Mouse (Mus musculus) hindbrain, embryonic 15.5 days (tissue): ENCODE measurements around the gene Musk. TPM values are rescaled to one million over a fixed set of nuclear protein-coding genes. Genes with fewer than 3 reads are reported as not detected.
"Not testable (repeated sequence)": the region's sequence is repeated elsewhere in the genome, so short reads cannot be mapped to it uniquely, and the experiment has no call there.

ENCODE experiments used
- ATAC-seq: fragments of 200-750 bp; cut with Nextera tagmentation; 2 replicates; pipeline ENCODE4 v1.8.0; 2017; ENCODE audit warnings: low read depth, moderate number of reproducible peaks, moderate TSS enrichment; ENCODE audit not compliant: low FRiP score
- H3K27ac ChIP-seq: fragments of 300-500 bp; sonication (generic); replicated peaks from 2 replicates; pipeline ENCODE4 v1.5.1; 2015; ENCODE audit warnings: mild to moderate bottlenecking, inconsistent platforms
- H3K27me3 ChIP-seq: fragments of 300-500 bp; sonication (generic); 2 replicates; pipeline ENCODE4 v1.6.1; 2015; ENCODE audit warnings: control low read depth, inconsistent platforms
- H3K36me3 ChIP-seq: fragments of 300-500 bp; sonication (generic); 2 replicates; pipeline ENCODE4 v1.6.1; 2015; ENCODE audit warnings: control low read depth, inconsistent platforms
- H3K4me1 ChIP-seq: fragments of 300-500 bp; sonication (generic); replicated peaks from 2 replicates; pipeline ENCODE4 v1.6.1; 2015; ENCODE audit warnings: control low read depth, inconsistent platforms
- H3K4me2 ChIP-seq: fragments of 300-500 bp; sonication (generic); 2 replicates; pipeline ENCODE4 v1.6.1; 2015; ENCODE audit warnings: moderate library complexity, mild to moderate bottlenecking, inconsistent platforms
- H3K4me3 ChIP-seq: fragments of 300-500 bp; sonication (generic); 2 replicates; pipeline ENCODE4 v1.5.1; 2015; ENCODE audit warnings: mild to moderate bottlenecking, inconsistent platforms
- H3K9ac ChIP-seq: fragments of 300-500 bp; sonication (generic); 2 replicates; pipeline ENCODE4 v1.6.1; 2015; ENCODE audit warnings: inconsistent platforms
- H3K9me3 ChIP-seq: fragments of 300-500 bp; sonication (generic); 2 replicates; pipeline ENCODE4 v1.6.1; 2016; ENCODE audit warnings: control low read depth, inconsistent platforms
- WGBS: fragments of 180-500 bp; shearing (Covaris S2); methylation state at CpG from one replicate; pipeline ENCODE4 v1.1.7; 2015; 5-methylcytosine and 5-hydroxymethylcytosine counted together
- polyA plus RNA-seq: library from polyadenylated mRNA; unstranded; fragments of >200 nt; fragmentation: Nextera tagmentation; extraction: Ambion mirVana; gene quantifications from 2 replicates; pipeline ENCODE4 v1.2.1, GENCODE M21; 2015

Gene Musk
- polyA plus RNA-seq: 0.05 and 0.12 TPM in 2 replicates

DNA sequence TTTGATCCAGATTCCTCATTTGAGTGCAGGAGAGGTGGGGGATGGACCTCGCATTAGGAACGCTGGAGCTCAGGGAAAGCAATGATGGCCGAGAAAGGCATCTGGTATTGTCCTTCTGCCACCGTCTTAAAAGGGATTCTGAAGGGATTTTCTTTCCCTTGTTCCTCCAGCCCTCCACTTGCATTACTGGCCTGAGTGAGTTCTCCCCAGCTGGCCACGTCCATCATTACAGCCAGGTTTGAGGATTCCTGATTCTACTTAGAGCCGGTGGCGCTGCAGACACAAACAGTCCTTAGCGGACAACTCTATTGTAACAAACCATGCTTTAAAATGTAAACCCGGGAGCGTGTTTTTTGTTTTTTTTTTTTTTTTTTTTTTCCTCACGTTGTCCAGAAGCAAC, at the start of gene Musk:
Gene Musk, plus strand, starts transcription at position 274 of the 400 bp plus-strand sequence.
- no peaks in the 10 kb centered on the region for H3K27me3 ChIP-seq
- H3K4me1 ChIP-seq: no peaks in the 10 kb centered on the region
- H3K4me3 ChIP-seq: no peak within 1 kb of the TSS
- H3K9me3 ChIP-seq: no peaks in the 10 kb centered on the region
- H3K9ac ChIP-seq: no peak within 1 kb of the TSS
- no peaks in the 10 kb centered on the region for H3K36me3 ChIP-seq
- 77% methylated on average over 11 of the region's 11 CpGs for WGBS
- ATAC-seq: no peak
- H3K4me2 ChIP-seq: no peak within 1 kb of the TSS
- H3K27ac ChIP-seq: no peak within 1 kb of the TSS

- Histone ChIP-seq H3K27me3 (no peaks in the 10 kb centered on the region), H3K4me2 (no peak overlapping the region), H3K9ac (no peak overlapping the region), H3K4me3 (no peak overlapping the region), H3K4me1 (no peaks in the 10 kb centered on the region), H3K36me3 (no peaks in the 10 kb centered on the region), H3K27ac (no peak overlapping the region), H3K9me3 (no peaks in the 10 kb centered on the region)
- no peak for ATAC-seq
- WGBS: 83% methylated on average over 7 of the region's 7 CpGs
These were observed 45.3 kb upstream of the Musk start for GRCm38 (mm10) chr4:58240416-58240815.

DNA sequence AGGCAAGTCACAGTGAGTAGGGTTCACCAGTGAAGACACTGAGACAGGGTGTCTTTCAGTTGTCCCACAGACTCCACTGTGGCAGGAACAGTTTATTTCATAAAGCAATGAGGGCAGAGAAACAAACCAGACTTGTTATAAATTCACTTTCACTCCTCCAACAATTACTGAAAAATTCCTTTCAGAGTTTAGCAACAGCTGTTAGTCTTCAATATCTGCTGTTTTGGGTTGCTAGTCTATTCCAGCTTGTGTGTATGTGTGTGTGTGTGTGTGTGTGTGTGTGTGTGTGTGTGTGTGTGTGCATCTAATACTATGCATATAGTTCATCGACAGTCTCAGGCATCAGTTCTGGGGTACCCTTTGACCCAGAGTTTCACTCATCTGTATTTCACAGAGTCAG, 40.2 kb upstream of the Musk start:
- H3K4me2 ChIP-seq: no peak overlapping the region
- H3K4me1 ChIP-seq: no peaks in the 10 kb centered on the region
- H3K4me3 ChIP-seq: no peak overlapping the region
- H3K9me3 ChIP-seq: no peaks in the 10 kb centered on the region
- no peaks in the 10 kb centered on the region for H3K36me3 ChIP-seq
- no peak for ATAC-seq
- H3K9ac ChIP-seq: no peak overlapping the region
- H3K27ac ChIP-seq: no peak overlapping the region
- no peaks in the 10 kb centered on the region for H3K27me3 ChIP-seq
- 90% methylated on average over 1 of the region's 1 CpGs for WGBS

GRCm38 (mm10) chr4:58252381-58252780, 33.4 kb upstream of the Musk start:
- Histone ChIP-seq H3K27me3 (no peaks in the 10 kb centered on the region), H3K36me3 (no peaks in the 10 kb centered on the region), H3K9me3 (no peaks in the 10 kb centered on the region), H3K4me3 (no peak overlapping the region), H3K27ac (no peak overlapping the region), H3K4me1 (no peaks in the 10 kb centered on the region), H3K4me2 (no peak overlapping the region), H3K9ac (no peak overlapping the region)
- WGBS: 91% methylated on average over 3 of the region's 3 CpGs
- ATAC-seq: no peak

GRCm38 (mm10) chr4:58253410-58253809, 32.4 kb upstream of the Musk start:
- 0 out of 2 replicates have a peak, but pooled peaks have one; percentile 45 for ATAC-seq

DNA sequence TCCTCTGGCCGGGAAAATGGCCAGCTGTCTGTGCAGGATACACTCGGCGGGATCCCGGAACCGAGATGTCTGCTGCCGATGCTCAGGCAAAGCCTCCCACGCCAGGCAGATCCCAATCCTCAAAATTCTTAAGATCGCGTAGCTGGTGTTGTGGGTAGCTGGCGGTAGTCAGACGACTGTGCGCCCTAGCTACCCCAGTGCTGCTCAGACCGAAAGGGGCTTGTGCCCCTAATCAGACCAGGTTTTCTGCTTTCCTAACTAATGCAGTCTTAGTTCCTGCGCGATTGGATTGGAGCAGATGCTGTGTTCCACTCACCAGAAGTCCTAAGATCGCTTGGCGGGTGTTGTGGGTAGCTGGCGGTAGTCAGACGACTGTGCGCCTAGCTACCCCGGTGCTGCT, 25.0 kb upstream of the Musk start:
- not testable (repeated sequence) for H3K4me1 ChIP-seq, H3K36me3 ChIP-seq, H3K27ac ChIP-seq, H3K9ac ChIP-seq, H3K9me3 ChIP-seq, ATAC-seq, H3K4me3 ChIP-seq, H3K27me3 ChIP-seq, H3K4me2 ChIP-seq
- 95% methylated on average over 21 of the region's 21 CpGs for WGBS

More at GRCm38 (mm10) chr4:58253410-58253809, 32.4 kb upstream of the Musk start:
- WGBS: 42% methylated on average over 5 of the region's 5 CpGs
- Histone ChIP-seq H3K36me3 (no peaks in the 10 kb centered on the region), H3K4me1 (no peaks in the 10 kb centered on the region), H3K4me2 (no peak overlapping the region), H3K4me3 (no peak overlapping the region), H3K27ac (no peak overlapping the region), H3K9ac (no peak overlapping the region), H3K9me3 (no peaks in the 10 kb centered on the region), H3K27me3 (no peaks in the 10 kb centered on the region)

DNA sequence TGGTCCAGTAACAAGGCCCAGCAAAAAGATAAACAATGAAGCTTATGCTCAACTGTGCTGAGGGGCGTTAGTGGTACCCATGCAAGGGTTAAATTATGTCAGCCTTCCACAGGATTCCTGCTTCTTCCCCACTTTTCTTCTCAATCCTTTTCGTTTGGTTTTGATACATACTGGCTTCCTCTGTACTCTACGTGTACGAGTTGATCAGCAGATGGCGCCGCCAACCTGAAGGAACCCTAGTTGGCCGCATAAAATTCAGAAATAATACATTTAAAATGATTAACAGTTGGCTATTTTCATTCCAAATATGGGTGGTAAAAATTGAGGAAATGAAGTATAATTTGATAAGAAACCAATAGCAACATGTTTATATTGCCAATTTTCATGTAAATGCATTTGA, 19.5 kb upstream of the Musk start:
- no peaks in the 10 kb centered on the region for H3K27me3 ChIP-seq
- no peaks in the 10 kb centered on the region for H3K4me1 ChIP-seq
- no peak overlapping the region for H3K27ac ChIP-seq
- no peak overlapping the region for H3K4me2 ChIP-seq
- H3K36me3 ChIP-seq: no peaks in the 10 kb centered on the region
- H3K4me3 ChIP-seq: no peak overlapping the region
- H3K9me3 ChIP-seq: no peaks in the 10 kb centered on the region
- H3K9ac ChIP-seq: no peak overlapping the region
- 62% methylated on average over 7 of the region's 7 CpGs for WGBS
- ATAC-seq: peak; percentile 77; the same call in 1 of the 2 replicates

GRCm38 (mm10) chr4:58268897-58269542, 16.7 kb upstream of the Musk start:
- 78% methylated on average over 4 of the region's 4 CpGs for WGBS
- no peak overlapping the region for H3K4me2 ChIP-seq
- no peak for ATAC-seq
- no peak overlapping the region for H3K9ac ChIP-seq
- no peak overlapping the region for H3K27ac ChIP-seq
- H3K4me3 ChIP-seq: no peak overlapping the region
- H3K27me3 ChIP-seq: no peaks in the 10 kb centered on the region
- no peaks in the 10 kb centered on the region for H3K36me3 ChIP-seq
- H3K4me1 ChIP-seq: no peaks in the 10 kb centered on the region
- no peaks in the 10 kb centered on the region for H3K9me3 ChIP-seq

- Histone ChIP-seq H3K4me1 (no peaks in the 10 kb centered on the region), H3K9me3 (no peaks in the 10 kb centered on the region), H3K27me3 (no peaks in the 10 kb centered on the region), H3K9ac (no peak overlapping the region), H3K4me3 (no peak overlapping the region), H3K27ac (no peak overlapping the region), H3K36me3 (no peaks in the 10 kb centered on the region), H3K4me2 (no peak overlapping the region)
- ATAC-seq: no peak
- 99% methylated on average over 2 of the region's 2 CpGs for WGBS
These were observed 15.8 kb upstream of the Musk start for GRCm38 (mm10) chr4:58269961-58270360.

- 91% methylated on average over 1 of the region's 1 CpGs for whole genome bisulfite sequencing
- H3K4me1 ChIP-seq: no peaks in the 10 kb centered on the region
- no peaks in the 10 kb centered on the region for H3K9me3 ChIP-seq
- H3K4me2 ChIP-seq: no peak overlapping the region
- no peaks in the 10 kb centered on the region for H3K36me3 ChIP-seq
- no peak for ATAC-seq
- H3K9ac ChIP-seq: no peak overlapping the region
- no peak overlapping the region for H3K27ac ChIP-seq
- no peaks in the 10 kb centered on the region for H3K27me3 ChIP-seq
- H3K4me3 ChIP-seq: no peak overlapping the region
These were observed 14.8 kb upstream of the Musk start for GRCm38 (mm10) chr4:58270956-58271355.

DNA sequence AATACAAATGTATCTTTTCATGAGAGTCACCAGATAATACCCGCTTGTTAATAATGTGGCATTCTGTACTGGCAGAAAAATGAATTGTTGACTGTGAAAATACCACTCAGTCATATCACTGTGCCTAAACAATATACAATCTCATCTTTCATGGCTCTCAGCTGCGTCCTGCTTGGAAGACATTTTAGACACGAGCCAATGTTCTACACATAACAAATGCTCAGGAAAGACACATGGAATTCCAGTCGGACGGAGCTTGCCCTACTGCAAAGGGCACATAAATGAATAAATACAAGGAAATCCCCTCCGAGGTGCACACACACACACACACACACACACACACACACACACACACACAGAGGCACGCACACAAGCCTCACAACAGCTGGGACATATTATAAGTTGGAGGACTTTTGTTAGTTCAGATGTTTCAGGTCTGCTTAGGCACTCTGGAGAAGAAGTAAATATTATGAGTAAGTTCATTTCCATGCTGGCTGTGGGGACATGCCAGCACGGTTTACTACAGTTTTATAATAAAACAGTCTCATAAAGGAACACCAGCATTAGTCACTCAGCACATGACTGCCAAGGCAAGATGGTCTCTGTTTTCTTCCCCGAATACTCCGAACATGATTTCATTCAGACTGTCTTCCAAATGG, 14.1 kb upstream of the Musk start:
- H3K9me3 ChIP-seq: no peaks in the 10 kb centered on the region

DNA sequence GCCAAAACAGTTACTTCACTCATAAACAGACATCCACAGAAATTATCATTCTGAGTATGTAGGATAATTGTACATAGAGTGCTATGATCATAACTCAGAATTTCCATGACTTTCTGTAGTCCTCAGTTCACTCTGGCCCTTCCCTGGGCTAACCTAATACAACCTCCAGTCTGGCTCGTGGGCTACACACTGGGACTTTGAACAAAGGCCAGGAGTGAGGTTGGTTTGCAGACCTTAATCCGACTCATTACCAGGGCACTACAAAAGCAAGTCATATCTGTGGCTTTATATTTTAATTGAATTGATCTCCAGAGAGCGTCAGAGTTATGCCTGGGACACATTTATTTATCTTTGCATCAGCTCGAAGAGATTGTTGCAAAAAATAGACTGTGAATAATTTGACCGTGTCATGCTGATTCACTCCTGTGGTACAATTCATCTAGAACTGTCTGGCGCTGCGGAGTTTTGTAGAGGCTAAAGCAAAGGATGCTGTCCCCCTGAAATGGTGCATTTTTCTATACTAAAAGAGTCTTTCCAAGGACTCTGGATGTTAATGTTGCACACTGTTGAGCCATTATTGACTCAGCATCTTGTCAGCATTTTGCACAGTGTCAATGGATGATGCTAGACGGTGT, 10.4 kb upstream of the Musk start:
- Histone ChIP-seq H3K27me3 (no peaks in the 10 kb centered on the region), H3K9ac (no peak overlapping the region), H3K36me3 (no peaks in the 10 kb centered on the region), H3K4me2 (no peak overlapping the region), H3K27ac (no peak overlapping the region), H3K4me3 (no peak overlapping the region), H3K9me3 (no peaks in the 10 kb centered on the region), H3K4me1 (no peaks in the 10 kb centered on the region)
- no peak for ATAC-seq
- WGBS: 54% methylated on average over 8 of the region's 8 CpGs

More for the DNA sequence above, 14.1 kb upstream of the Musk start:
- WGBS: 73% methylated on average over 10 of the region's 10 CpGs
- Histone ChIP-seq H3K9ac (no peak overlapping the region), H3K4me3 (no peak overlapping the region), H3K36me3 (no peaks in the 10 kb centered on the region), H3K4me1 (no peaks in the 10 kb centered on the region), H3K4me2 (no peak overlapping the region), H3K27ac (no peak overlapping the region), H3K27me3 (no peaks in the 10 kb centered on the region)
- ATAC-seq: no peak
